Mouse (Mus musculus): Measurements from ENCODE around the gene Stil.

DNA sequence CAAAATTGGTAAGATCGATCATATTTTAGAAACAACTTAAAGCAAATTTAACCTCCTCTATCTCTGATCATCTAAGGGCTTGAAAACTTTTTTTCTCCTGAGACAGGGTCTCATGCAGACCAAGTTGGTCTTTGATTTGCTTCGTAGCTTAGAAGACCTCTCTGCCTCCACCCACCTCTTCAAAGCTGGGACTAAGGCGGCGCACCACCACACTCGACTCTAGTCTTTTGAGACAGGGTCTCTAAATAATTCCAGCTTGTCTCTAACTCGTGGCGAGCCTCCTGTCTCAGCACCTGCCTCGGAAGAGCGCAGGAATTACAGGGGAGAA, 550 bp upstream of the Stil start:
- TF ChIP-seq CTCF (IDR thresholded peaks at IDR 0.05; ENCODE audit: borderline replicate concordance, control insufficient read depth, extremely low read depth, insufficient read depth, low read length, poor library complexity) (no peak), POLR2A (IDR thresholded peaks at IDR 0.05; ENCODE audit: control insufficient read depth, extremely low read depth, insufficient read depth, low read length, poor library complexity) (no peak)

Measured in thymus, adult 2 months (tissue).